Mouse (Mus musculus): ENCODE data around the gene Obp2a. TPM values are rescaled to one million over a fixed set of nuclear protein-coding genes. Genes with fewer than 3 reads are reported as not detected.
A peak's percentile ranks its signal among the peaks of the same experiment; 100 is the strongest.
"Not testable (repeated sequence)": the region's sequence is repeated elsewhere in the genome, so short reads cannot be mapped to it uniquely, and the experiment has no call there.

Gene Obp2a
- polyA plus RNA-seq, 1 experiment from 2014 or later, result not detected

DNA sequence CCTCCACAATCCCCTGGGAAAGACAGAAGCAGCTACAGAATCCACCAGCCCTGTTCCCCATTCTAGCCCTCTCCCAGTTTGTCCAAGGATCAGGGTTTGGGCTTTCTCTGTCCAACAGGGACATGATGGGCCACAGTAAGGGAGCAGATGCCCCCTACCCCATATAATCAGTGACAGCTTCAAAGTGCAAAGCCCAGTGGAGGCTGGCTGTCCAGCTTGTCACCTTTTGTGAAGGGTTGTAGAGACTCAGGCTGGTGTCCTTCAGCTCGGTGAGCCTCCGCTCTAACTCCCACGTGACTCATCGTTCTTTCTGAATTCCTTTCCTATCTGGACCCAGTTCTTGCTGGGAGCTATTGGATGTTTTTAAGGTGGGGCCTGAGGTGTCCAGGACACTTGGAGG is 3.9 kb downstream of the Obp2a start:
- H3K27me3 ChIP-seq (replicated peaks; ENCODE audit: control insufficient read depth, insufficient read depth, low read length), result no peaks in the 10 kb centered on the region
- no peak overlapping the region for H3K9ac ChIP-seq (ENCODE audit: low read depth, low read length)
- no peak overlapping the region for H3K4me2 ChIP-seq (ENCODE audit: low read length)
- no peaks in the 10 kb centered on the region for H3K9me3 ChIP-seq (ENCODE audit: control insufficient read depth, low read length)
- H3K4me3 ChIP-seq (ENCODE audit: low read length), result no peak overlapping the region
- no peaks in the 10 kb centered on the region for H3K36me3 ChIP-seq (ENCODE audit: control insufficient read depth, insufficient read depth, low read length)
- WGBS, result 90% methylated on average over 4 of the region's 4 CpGs
- H3K27ac ChIP-seq (ENCODE audit: low read depth, low read length), result no peak overlapping the region
- H3K4me1 ChIP-seq (ENCODE audit: control insufficient read depth, insufficient read depth, low read depth, low read length), result peaks cover 9% of the 10 kb centered on the region
- no peak for ATAC-seq

- no peaks in the 10 kb centered on the region for H3K36me3 ChIP-seq (ENCODE audit: control insufficient read depth, insufficient read depth, low read length)
- H3K9ac ChIP-seq (ENCODE audit: low read depth, low read length), result peak within 1 kb of the TSS; percentile 88
- no peaks in the 10 kb centered on the region for H3K27me3 ChIP-seq (replicated peaks; ENCODE audit: control insufficient read depth, insufficient read depth, low read length)
- no peaks in the 10 kb centered on the region for H3K9me3 ChIP-seq (ENCODE audit: control insufficient read depth, low read length)
- H3K4me2 ChIP-seq (ENCODE audit: low read length), result peak within 1 kb of the TSS; percentile 67
- peak within 1 kb of the TSS; percentile 78 for H3K4me3 ChIP-seq (ENCODE audit: low read length)
- under 1% methylated on average over 76 of the region's 78 CpGs for WGBS
- peaks cover 16% of the 10 kb centered on the region for H3K4me1 ChIP-seq (ENCODE audit: control insufficient read depth, insufficient read depth, low read depth, low read length)
- peak within 1 kb of the TSS; percentile 92 for H3K27ac ChIP-seq (ENCODE audit: low read depth, low read length)
- peak; percentile 98 for ATAC-seq
Observed at GRCm38 (mm10) chr2:25706643-25707481, 7.0 kb downstream of the Obp2a start, which contains the start of gene Bmyc. Gene Bmyc, plus strand, starts transcription at chr2:25706739.

- H3K9me3 ChIP-seq (ENCODE audit: control insufficient read depth, low read length), result no peaks in the 10 kb centered on the region
- peak overlapping the region; percentile 59 for H3K4me2 ChIP-seq (ENCODE audit: low read length)
- WGBS, result 69% methylated on average over 2 of the region's 2 CpGs
- no peak overlapping the region for H3K9ac ChIP-seq (ENCODE audit: low read depth, low read length)
- H3K27me3 ChIP-seq (replicated peaks; ENCODE audit: control insufficient read depth, insufficient read depth, low read length), result no peaks in the 10 kb centered on the region
- ATAC-seq, result no peak
- peaks cover 16% of the 10 kb centered on the region for H3K4me1 ChIP-seq (ENCODE audit: control insufficient read depth, insufficient read depth, low read depth, low read length)
- H3K36me3 ChIP-seq (ENCODE audit: control insufficient read depth, insufficient read depth, low read length), result no peaks in the 10 kb centered on the region
- H3K27ac ChIP-seq (ENCODE audit: low read depth, low read length), result no peak overlapping the region
- H3K4me3 ChIP-seq (ENCODE audit: low read length), result peak overlapping the region; percentile 33
Observed at GRCm38 (mm10) chr2:25708121-25708520, 8.3 kb downstream of the Obp2a start.

DNA sequence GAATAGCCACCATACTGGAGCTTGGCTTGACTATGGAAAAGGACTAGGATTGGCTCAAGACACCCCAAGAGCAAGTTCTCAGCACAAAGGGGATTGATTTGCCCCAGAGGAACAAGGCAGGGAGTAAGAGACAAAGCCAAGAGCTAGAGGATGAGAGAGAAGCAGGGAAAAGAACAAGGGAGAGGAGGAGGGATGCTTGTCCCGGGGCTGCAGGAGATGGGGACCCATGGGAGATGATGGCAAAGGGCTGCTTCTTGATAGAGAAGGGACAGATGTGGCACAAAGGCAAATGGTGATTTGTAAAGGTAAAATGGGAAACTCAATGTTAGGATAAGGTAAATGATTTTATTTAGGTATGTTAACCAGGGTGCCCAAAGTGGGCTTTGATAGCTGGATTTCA is 9.2 kb downstream of the Obp2a start:
- H3K9me3 ChIP-seq (ENCODE audit: control insufficient read depth, low read length); H3K27me3 ChIP-seq (replicated peaks; ENCODE audit: control insufficient read depth, insufficient read depth, low read length); ATAC-seq; H3K36me3 ChIP-seq (ENCODE audit: control insufficient read depth, insufficient read depth, low read length); H3K4me3 ChIP-seq (ENCODE audit: low read length); H3K27ac ChIP-seq (ENCODE audit: low read depth, low read length); H3K9ac ChIP-seq (ENCODE audit: low read depth, low read length): not testable (repeated sequence)
- WGBS, result 97% methylated on average over 1 of the region's 1 CpGs
- Histone ChIP-seq H3K4me2 (ENCODE audit: low read length) (peak overlapping the region; percentile 59; the same call in 1 of the 2 replicates), H3K4me1 (ENCODE audit: control insufficient read depth, insufficient read depth, low read depth, low read length) (peaks cover 16% of the 10 kb centered on the region)

DNA sequence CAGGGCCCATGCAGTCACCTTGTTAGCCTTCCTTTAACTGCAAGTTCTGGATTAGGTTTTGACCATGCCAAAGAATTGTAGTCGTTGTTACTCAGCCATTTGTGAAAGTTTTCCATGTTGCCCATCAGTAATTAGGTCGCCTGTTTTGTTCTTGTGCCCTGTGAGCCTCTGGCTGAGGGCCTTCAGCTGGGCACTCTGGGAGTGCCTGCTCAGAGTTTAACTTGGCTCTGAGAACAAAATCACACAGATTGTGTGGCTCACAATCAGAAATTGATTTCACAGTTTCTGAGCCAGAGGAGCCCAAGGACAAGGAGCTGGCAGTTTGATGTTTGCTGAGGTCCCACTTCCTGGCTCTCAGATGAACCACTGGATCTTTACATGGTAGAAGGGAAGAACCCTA is 9.9 kb downstream of the Obp2a start:
- not testable (repeated sequence) for H3K36me3 ChIP-seq (ENCODE audit: control insufficient read depth, insufficient read depth, low read length); H3K9ac ChIP-seq (ENCODE audit: low read depth, low read length); H3K4me2 ChIP-seq (ENCODE audit: low read length); H3K27me3 ChIP-seq (replicated peaks; ENCODE audit: control insufficient read depth, insufficient read depth, low read length); H3K27ac ChIP-seq (ENCODE audit: low read depth, low read length); ATAC-seq; H3K4me3 ChIP-seq (ENCODE audit: low read length); H3K9me3 ChIP-seq (ENCODE audit: control insufficient read depth, low read length)
- H3K4me1 ChIP-seq (ENCODE audit: control insufficient read depth, insufficient read depth, low read depth, low read length), result peaks cover 16% of the 10 kb centered on the region
- WGBS, result 73% methylated on average over 2 of the region's 2 CpGs

GRCm38 (mm10) chr2:25711641-25712040 is 11.8 kb downstream of the Obp2a start:
- not testable (repeated sequence) for H3K9me3 ChIP-seq (ENCODE audit: control insufficient read depth, low read length); H3K27me3 ChIP-seq (replicated peaks; ENCODE audit: control insufficient read depth, insufficient read depth, low read length); H3K36me3 ChIP-seq (ENCODE audit: control insufficient read depth, insufficient read depth, low read length); H3K4me2 ChIP-seq (ENCODE audit: low read length); H3K4me3 ChIP-seq (ENCODE audit: low read length); ATAC-seq; H3K27ac ChIP-seq (ENCODE audit: low read depth, low read length); H3K9ac ChIP-seq (ENCODE audit: low read depth, low read length)
- H3K4me1 ChIP-seq (ENCODE audit: control insufficient read depth, insufficient read depth, low read depth, low read length), result peaks cover 16% of the 10 kb centered on the region
- 33% methylated on average over 3 of the region's 3 CpGs for WGBS

DNA sequence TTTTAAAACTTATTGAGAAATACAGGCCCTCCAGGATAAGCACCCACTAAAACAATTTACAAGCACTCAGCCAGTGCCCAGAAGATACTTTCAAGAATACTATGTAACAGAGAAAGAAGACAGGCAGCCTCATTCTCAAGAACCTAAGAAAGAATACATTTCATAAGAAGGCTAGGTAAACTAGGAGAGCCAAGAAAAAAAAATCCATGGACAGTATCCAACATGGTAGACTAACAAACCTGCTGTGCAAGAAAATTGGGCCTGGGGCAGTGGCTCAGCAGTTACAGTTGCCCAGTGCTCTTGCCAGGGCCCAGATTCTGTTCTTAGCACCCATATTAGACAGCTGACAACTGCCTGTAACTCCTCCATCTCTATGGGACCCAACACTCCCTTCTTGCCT is 17.4 kb downstream of the Obp2a start:
- H3K27ac ChIP-seq (ENCODE audit: low read depth, low read length), result no peak overlapping the region
- H3K4me3 ChIP-seq (ENCODE audit: low read length), result no peak overlapping the region
- H3K36me3 ChIP-seq (ENCODE audit: control insufficient read depth, insufficient read depth, low read length), result no peaks in the 10 kb centered on the region
- H3K4me1 ChIP-seq (ENCODE audit: control insufficient read depth, insufficient read depth, low read depth, low read length), result no peaks in the 10 kb centered on the region
- H3K9ac ChIP-seq (ENCODE audit: low read depth, low read length), result no peak overlapping the region
- ATAC-seq, result no peak
- no peak overlapping the region for H3K4me2 ChIP-seq (ENCODE audit: low read length)
- no peaks in the 10 kb centered on the region for H3K9me3 ChIP-seq (ENCODE audit: control insufficient read depth, low read length)
- no peaks in the 10 kb centered on the region for H3K27me3 ChIP-seq (replicated peaks; ENCODE audit: control insufficient read depth, insufficient read depth, low read length)

- H3K27me3 ChIP-seq (replicated peaks; ENCODE audit: control insufficient read depth, insufficient read depth, low read length), result no peaks in the 10 kb centered on the region
- H3K27ac ChIP-seq (ENCODE audit: low read depth, low read length), result no peak overlapping the region
- no peak overlapping the region for H3K9ac ChIP-seq (ENCODE audit: low read depth, low read length)
- no peaks in the 10 kb centered on the region for H3K4me1 ChIP-seq (ENCODE audit: control insufficient read depth, insufficient read depth, low read depth, low read length)
- 69% methylated on average over 2 of the region's 2 CpGs for WGBS
- 0 out of 2 replicates have a peak, but pooled peaks cover 3% of the 10 kb centered on the region for H3K9me3 ChIP-seq (ENCODE audit: control insufficient read depth, low read length)
- no peak for ATAC-seq
- no peak overlapping the region for H3K4me2 ChIP-seq (ENCODE audit: low read length)
- H3K4me3 ChIP-seq (ENCODE audit: low read length), result no peak overlapping the region
- no peaks in the 10 kb centered on the region for H3K36me3 ChIP-seq (ENCODE audit: control insufficient read depth, insufficient read depth, low read length)
Observed at GRCm38 (mm10) chr2:25733199-25733930, 33.5 kb downstream of the Obp2a start.

GRCm38 (mm10) chr2:25736709-25737108 is 36.9 kb downstream of the Obp2a start, which contains the start of gene Obp2b:
Gene Obp2b, plus strand, starts transcription at chr2:25737009.
- not testable (repeated sequence) for H3K4me1 ChIP-seq (ENCODE audit: control insufficient read depth, insufficient read depth, low read depth, low read length)
- 74% methylated on average over 3 of the region's 3 CpGs for WGBS

More at GRCm38 (mm10) chr2:25736709-25737108, 36.9 kb downstream of the Obp2a start, which contains the start of gene Obp2b:
- H3K36me3 ChIP-seq (ENCODE audit: control insufficient read depth, insufficient read depth, low read length); H3K27ac ChIP-seq (ENCODE audit: low read depth, low read length); H3K27me3 ChIP-seq (replicated peaks; ENCODE audit: control insufficient read depth, insufficient read depth, low read length); H3K4me3 ChIP-seq (ENCODE audit: low read length); H3K9ac ChIP-seq (ENCODE audit: low read depth, low read length); H3K4me2 ChIP-seq (ENCODE audit: low read length); ATAC-seq; H3K9me3 ChIP-seq (ENCODE audit: control insufficient read depth, low read length): not testable (repeated sequence)

Measured in hindbrain, embryonic 16.5 days (tissue).